Mouse (Mus musculus) retina, adult 2 months (tissue): Measurements from ENCODE around the gene Dock1.

Experiments
- DNase-seq: peaks from one replicate; pipeline ENCODE4 v3.0.0-alpha.2; 2012; ENCODE audit warnings: low read depth, low spot score

The Dock1 gene

DNA sequence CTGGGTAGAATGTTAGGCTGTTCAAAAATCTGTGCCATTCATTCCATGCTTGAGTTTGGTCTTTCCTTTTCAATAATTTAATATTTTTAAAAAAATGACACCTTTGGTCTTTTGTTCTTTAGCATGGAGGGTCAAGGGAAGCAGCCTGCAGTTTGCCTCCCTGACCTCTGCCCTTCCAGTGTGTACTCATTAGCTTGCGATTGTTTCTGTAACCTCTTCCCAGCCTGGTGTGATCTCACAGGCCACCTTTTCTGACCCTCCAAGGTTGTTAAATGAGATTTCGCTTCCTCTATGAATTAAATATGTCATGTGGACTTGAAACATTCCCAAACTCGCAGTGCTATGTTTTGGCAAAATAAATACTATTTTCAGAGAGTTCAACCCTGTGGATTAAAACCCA, 151.6 kb downstream of the Dock1 start:
- DNase-seq: no peak

DNA sequence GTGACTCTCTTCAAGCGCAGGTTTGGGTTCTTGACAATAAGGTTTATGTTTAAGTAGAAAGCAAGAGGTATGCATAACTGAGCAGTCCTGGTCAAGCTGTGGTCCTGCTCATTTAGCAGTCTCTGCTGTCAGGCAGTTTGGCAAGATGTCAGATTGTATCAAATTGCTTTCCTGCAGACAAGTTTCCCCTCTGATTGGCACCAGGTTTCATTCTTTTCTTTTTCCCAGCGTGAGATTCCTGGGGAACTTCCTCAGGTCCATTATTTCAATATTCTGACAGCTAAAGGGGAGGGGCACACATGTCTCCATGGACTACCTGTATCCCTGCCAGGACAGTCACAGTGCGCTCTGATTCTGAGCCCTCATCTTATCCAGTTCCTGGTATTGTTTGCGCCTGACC, 153.4 kb downstream of the Dock1 start:
- DNase-seq: no peak

DNA sequence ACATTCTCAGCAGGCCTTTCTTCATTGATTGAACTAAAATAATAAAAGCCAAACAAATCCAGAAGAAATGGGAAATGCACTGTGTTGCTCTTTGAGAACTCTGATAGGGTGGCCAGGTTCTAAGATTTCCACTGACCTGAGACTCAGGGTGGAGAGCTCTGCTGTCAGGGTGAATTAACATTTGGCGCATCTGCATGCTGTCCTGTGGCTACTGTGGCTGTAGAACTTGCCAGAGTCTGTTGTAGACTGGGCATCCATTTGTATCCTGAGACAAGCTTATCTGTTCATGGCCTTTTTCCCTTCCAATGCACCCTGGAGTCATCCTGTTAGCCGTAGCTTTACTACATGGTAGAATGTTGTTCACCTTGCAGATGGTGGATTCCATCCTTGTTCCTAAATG, 169.6 kb downstream of the Dock1 start:
- no peak for DNase-seq

DNA sequence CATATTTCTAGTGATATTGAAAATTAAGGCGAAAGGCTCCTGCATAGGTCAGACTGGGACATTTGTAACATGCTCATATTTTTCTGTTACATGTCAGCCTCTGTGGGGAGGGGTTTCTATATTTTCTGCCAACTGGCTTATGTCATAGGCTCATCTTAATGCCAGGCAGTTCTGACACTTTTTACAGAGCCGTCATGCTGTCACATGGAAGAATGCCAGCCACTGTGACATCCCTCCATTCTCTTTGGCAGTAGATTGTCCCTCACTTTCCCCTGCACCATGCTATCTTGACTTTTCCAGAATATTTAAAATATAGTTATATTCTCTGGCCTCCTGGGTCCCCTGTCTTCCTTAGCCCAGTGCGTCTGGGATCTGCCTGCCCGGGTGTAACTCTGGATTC, 172.3 kb downstream of the Dock1 start:
- DNase-seq: no peak

DNA sequence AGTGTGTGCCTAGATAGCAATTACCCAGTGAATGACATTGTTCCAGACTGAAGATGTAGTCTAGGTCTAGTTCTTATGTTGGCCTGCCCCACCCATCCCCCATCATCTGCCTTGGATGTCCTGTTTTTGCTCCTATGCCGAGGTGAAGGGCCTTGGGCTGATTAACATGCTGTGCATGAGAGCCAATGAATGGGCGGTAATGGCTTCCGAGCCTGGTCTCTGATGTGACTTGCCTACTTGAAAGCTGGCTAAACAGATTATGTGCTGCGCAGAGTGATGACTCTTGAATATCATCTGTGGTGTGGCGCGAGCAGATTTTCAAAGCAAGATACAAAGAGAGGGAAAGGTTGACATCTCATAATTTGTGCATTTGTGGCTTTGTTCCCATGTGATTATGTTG, 191.5 kb downstream of the Dock1 start:
- no peak for DNase-seq

DNA sequence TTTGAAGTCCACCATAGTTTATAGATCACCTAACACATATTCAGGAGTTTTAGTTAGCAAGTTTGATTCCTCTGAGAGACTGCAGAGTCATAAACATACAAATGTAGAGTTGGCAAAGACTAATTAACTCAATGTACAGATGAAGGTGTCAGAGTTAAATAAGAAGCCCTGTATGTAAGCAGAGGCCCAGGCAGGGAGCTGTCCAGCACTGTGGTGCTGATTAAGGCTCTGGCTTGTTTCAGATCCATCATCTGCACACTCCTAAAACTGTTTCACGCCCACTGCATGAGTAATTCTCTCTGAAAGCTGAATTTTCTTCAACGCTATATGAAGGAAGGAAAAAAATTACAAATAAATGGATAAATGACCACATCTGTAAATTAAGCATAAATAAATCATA, 193.7 kb downstream of the Dock1 start:
- DNase-seq: no peak

DNA sequence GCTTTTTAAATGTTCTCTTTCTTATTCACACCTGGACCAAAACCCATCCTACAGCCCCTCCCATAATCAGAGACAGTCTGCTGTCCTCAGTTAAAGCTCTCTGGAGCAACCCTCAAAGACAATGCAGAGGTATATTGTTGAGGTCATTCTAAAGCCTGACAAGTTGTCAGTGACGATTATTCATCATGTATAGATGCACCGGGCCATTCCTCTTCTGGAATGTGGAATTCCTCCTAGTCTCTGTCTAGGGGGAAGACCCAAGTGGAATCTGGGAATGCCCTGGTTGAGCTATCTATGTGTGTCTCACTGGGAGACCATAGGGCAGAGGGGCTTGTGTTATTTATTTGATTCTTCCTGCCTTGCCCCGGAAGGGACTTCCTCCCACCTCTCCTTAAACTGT, 202.1 kb downstream of the Dock1 start:
- DNase-seq: no peak

DNA sequence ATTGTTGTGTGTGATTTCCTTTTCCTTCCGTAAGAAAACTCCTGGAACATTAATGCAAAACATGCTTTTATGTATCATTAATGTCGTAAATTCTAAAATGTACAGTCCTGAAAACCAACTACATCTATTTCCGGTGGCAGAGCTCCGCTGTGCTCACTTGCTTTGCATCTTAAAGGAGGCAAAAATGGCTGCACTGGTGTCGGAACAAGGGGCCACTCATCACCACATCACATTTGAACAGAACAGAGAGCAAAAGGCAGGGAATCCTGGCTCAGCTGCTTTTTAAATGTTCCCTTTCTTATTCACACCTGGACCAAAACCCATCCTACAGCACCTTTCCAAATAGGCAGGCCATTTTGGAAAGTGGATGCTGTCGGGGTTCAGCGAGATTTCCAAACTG, 202.5 kb downstream of the Dock1 start:
- no peak for DNase-seq

DNA sequence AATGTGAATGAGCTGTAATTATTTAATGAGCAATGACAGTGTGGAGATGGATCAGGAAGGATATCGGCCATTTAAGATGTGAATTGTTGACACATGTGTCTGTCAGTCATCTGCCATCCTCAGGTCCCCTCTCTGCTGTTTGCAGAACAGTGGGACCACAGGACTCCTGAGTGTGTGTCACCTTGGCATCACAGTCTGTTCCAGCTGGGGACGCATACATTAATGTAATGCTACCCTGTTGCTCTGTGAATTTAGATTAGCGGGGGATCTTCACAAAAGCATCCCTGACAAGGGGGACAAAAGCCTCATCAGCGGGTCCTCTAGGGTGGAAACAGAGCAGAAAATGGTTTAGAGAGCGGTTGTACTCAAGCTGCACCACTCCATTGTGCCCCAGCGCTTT, 208.5 kb downstream of the Dock1 start:
- DNase-seq: no peak

DNA sequence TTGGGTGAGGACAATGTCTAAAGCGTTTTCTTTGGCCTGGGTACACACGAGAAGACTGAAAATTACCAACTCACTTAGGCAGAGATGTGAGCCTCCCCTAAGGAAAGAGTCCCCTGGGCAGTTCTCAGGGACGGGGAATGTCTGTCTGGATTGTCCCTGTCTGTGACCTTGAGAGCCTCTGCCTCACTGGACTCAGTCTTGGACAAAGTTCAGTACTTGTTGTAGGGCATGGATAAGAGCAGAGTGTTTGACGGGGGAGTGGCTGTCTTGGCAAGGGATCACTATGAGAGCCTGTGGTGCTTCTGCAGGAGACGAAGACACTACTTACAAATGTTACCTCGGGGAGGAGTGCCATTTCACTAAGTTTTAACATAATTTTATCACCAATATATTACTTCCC, 210.0 kb downstream of the Dock1 start:
- DNase-seq: no peak

DNA sequence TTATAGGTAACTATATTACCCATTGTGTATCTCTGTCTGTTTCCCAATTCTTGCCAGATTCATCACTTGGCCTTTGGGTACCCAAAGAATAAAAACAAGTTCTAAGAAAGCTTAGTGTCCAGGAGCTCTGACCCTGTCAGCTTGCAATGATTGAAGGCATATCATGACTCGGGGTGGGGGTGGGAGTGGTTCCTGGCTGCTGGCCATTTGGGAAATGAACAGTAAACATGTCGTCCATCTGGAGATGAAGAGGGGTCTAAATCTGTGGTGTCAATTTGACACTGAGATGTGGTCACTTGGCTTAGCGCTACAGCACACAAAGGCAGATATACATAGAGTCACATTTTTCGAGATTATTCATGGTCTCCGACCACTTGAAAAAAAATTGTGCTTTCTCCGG, 213.1 kb downstream of the Dock1 start:
- no peak for DNase-seq

DNA sequence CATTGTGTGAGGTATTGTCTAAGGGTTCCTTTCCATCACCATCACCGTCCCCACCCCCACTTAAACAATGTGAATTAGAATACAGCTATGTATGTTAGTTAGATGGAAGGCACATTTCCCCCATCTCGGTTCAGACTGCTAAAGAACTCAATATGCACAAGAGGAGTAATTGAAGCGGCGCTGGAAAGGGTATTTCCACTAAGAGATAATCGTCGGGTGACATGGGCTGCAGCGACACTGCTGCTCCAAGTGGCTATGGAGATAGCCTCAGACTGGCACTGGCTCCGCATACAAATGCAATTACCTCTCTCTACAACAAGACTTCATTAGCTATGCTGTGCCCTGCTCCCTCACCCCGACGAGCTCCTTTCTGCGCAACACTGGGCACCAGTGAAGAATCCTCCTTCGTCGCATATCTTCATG, 222.0 kb downstream of the Dock1 start:
- no peak for DNase-seq

DNA sequence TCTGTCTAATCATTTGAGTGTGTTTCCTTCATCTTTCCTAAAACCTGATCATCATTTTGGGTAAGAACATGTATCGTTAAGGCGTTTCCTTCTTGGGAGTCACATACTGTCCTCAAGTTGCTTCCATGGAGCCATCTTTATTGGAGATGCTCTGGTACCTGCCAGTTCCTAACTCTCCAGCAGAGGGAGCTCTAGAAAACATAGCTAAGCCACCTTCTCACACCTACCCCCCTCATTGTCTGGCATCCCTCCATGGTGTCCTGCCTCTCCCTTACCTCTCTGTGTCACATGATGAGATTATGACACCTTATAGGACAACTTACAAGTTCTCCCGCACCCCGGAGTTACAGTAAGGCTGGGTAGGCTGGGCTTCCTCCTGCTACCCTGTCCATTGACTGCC, 222.5 kb downstream of the Dock1 start:
- no peak for DNase-seq

DNA sequence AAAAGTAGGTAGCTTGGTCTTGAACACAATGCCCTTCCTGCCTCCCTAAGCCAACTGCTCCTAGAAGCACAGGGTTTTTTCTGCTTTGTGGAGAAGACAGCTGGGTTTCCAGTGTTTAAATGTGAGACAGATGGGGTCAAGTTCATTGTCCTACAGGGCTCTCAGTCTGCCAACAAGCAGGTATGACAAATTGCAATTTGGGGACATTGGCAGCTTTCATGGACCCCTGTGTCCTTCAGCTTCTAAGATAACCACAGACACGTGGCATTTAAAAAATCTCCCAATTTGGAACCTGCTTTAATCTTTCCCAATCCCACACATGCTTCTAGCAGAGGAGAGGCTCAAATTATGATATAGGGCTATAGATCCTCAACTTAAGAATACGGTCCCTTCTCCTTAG, 224.2 kb downstream of the Dock1 start:
- no peak for DNase-seq

DNA sequence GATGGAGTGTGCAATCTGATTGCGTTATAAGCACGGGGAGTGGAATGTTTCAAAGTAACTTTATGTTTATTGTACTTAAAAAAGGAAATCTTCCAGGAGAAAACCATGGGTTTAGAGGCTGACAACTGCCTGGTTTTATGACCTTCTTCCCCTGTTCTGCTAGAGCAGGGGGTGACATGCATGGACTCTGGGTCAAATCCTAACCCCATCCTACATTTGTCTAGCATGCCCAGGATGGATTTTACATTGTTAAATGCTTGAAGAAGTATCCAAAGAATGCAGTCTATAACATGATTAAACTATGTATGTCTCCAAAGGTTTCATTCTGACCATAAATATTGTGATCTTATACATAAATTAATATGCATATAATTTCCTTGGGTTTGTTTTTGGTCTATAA, 229.0 kb downstream of the Dock1 start:
- DNase-seq: no peak

DNA sequence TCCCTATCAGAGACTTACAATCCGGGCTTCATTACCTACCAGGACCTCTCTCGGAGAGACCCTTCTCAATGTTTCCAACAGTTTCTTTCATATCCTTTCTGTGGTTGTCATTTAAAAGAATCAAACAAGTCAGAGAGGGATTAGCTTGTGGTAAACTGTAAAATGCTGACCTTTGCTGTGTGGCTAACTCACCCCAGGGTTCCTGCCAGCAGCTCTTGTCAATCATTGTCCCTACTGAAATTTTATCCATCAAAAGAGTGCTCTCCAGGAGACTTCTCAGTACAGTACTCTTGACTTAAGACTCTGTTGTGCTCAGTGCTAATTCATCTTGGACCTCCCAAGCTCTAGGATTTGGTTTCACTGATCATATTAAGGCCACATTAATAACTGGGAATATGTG, 231.5 kb downstream of the Dock1 start:
- DNase-seq: no peak

DNA sequence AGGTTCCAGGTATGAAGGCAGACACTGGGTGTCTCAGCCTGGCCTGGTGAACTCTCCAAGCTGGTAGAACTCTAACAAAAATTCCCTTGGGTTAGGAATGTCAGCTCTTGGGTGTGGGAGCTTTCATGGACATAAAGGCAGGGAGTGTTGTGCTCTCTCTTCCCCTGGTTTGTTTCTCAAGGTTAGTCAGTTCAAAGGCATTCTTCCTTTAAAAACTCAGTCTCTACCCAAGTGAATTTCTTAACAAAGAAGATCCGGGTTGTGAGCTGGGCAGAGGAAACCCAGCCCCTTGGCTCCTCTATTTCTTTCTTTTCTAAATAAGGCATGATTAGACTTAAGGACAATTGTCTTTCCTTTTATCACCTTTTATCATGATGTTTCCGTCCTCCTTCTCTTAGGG, 261.4 kb downstream of the Dock1 start:
- no peak for DNase-seq

DNA sequence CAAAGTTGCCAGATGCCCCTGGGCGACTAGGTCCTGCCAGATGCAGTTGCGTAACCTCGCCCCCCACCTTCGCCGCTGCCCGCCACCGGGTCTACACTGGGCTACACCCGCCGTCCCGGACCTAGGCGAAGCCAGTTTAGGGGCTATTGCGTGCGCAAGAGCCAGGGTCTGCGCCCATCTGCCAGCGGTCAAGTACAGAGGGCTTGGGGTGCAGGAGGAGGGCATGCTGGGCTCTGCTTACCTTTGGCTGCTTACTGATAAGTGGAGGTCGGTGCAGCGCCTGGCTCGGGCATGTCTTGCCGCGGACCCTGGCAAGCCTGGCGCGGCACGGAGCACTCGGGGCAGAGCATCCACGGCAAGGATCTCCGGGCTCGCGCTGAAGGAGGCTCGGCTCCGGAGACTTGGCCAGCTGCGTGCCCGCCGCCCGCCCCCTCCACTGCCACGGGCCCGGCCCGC, 267.0 kb downstream of the Dock1 start:
- no peak for DNase-seq

DNA sequence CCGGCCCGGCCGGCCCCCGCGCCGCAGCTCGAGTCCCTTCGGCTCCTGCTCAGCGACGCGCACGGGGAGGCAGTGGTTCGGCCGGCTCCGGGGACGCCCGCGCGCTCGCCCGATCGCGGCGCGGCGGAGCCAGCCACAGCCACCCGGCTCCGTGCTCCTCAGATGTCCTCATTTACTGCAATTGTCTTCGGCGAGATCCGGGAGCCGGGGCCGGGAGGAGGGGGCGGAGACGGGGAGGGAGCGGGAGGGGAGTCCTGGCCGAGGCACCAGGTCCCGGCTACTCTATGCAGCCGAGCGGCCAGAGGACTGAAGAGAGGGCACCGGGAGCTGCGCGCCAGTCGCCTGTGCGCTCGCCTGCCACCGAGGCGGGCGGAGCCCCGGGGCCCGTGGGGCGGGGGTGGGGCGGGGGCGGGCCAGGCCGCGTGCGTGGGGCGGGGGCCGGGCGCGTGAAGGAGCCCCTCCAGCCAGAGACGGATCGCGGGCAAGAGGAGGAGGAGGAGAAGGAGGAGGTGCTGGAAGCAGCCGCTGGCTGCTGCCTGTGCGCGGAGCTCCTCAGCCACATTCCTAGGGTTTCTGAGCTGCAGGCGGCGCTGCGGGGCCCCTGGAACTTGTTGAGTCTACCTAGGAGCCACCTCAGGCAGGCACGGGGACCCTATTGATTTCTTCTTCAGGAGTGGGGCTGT, 267.6 kb downstream of the Dock1 start, which contains the start of gene Fam196a:
Fam196a (minus strand) TSS at position 504 of the 683 bp plus-strand sequence.
- DNase-seq: no peak

DNA sequence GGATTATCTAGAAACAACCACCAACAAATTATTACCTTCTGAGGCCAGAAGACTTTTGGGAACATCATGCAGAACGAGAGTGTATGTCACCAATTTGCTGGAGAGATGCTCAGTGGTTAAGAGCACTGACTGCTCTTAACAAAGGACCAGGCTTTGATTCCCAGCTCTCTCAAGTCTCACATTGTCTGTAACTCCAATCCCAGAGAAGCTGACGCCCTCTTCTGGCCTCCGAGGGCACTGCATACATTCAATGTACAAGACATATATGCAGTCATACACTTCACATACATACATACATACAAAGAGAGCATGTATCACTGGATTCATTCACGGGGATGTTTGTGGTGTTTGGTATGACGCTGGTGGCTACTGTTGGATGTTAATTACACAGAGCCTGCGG, 271.4 kb downstream of the Dock1 start:
- no peak for DNase-seq

DNA sequence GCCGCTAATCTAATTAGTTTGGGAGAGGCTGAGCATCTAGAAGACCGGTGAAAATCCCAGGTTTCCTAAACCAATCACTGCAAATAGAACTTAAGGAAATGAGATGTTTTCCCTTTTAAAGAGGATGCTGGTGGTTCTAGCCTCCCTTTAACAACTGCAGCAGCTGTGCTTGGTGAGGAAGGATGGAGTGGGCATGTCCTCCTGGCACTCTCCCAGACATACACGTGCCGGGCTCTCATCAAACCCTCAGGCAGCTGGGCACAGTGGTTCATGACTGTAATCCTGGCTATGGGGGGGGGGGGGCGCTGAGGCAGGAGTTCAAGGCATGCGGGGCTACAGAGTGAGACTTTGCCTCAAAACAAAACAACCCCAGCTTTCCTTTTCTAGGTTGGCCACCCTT, 272.6 kb downstream of the Dock1 start:
- DNase-seq: no peak

DNA sequence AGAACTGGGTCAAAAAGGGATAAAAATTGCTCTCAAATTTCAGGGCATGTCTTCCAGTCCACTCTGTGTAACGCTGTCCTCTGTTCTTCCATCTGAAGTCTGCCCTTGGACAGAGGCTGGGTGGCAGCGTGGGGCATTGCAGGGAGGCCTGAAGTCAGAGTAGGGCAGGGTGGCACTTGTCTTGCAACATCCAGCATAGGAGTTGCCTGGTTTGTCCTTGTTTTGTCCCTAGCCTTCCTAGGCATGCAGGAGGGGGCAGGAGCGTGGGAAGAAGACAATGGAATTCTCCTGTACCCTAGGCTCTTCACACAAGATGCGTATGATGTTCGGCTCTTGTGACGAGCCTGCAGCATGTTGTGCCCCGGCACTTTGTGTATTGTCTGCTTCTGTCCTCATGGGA, 273.2 kb downstream of the Dock1 start:
- no peak for DNase-seq

DNA sequence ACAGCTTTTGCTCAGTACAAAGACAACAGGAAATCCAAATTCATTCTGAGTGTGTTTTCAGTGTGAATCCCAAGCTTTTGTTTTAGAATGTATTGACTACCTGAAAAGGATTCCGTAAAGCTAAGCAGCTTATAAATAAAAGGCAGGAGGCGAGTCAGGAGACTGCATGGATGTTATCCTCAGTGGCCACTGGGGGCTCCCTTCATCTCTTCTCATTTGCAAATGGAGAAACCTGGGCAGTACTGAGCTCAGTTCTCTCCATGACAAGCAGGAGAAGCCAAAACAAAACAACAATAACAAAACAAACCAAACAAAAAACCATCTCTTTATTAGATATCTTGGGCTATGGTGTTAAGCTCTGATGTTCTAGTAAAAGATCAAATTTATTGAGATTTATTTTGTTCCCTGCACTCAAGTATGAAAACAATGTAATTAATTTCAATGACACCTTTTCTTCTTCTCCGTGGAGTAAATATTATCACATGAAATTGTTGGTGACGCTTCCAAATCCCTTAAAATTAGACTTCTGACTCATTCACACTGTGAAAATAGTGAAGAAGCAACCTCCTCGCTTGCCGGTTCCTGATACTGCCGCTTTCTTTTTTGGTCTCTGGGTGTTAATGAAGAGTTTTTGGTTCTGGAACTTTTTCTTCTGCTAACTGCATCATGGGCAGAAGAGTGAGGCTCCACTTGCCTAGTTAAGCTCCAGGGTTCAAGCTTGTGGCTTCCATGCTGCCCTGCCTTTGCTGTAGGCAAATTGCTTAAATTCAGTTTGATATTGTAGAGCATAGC, 275.7 kb downstream of the Dock1 start:
- DNase-seq: no peak
